Mouse (Mus musculus) CH12.LX (cell line): ENCODE measurements around the gene C130050O18Rik.

Source experiments
- CTCF ChIP-seq, 2 experiments: IDR thresholded peaks in 1 of 2; conservative IDR thresholded peaks in 1 of 2; 2 replicates each; pipeline ENCODE4 v1.5.1; 2011 to 2012; ENCODE audit warnings: low read depth in 2 of 2, low read length in 2 of 2, improper control_type of control experiment in 1 of 2, inconsistent platforms in 1 of 2, mild to moderate bottlenecking in 1 of 2, moderate library complexity in 1 of 2
- EP300 ChIP-seq: IDR thresholded peaks from 2 replicates; pipeline ENCODE4 v1.6.1; 2011; ENCODE audit warnings: low read length, improper control_type of control experiment
- JUND ChIP-seq: conservative IDR thresholded peaks from 2 replicates; pipeline ENCODE4 v1.6.1; 2011; ENCODE audit warnings: low read depth, low read length, improper control_type of control experiment
- MAX ChIP-seq: IDR thresholded peaks from 2 replicates; pipeline ENCODE4 v1.6.1; 2011; ENCODE audit warnings: low read length, improper control_type of control experiment
- MEF2A ChIP-seq: IDR thresholded peaks from 2 replicates; pipeline ENCODE4 v1.6.1; 2014; ENCODE audit warnings: low read depth, mild to moderate bottlenecking, inconsistent platforms, low read length, improper control_type of control experiment, borderline replicate concordance
- MXI1 ChIP-seq: IDR thresholded peaks from 2 replicates; pipeline ENCODE4 v1.6.1; 2011; ENCODE audit warnings: mild to moderate bottlenecking, low read depth, low read length, improper control_type of control experiment
- POLR2A ChIP-seq: IDR thresholded peaks from 2 replicates; pipeline ENCODE4 v1.6.1; 2011; ENCODE audit warnings: low read depth, mild to moderate bottlenecking, improper control_type of control experiment, low read length
- RAD21 ChIP-seq: IDR thresholded peaks from 2 replicates; pipeline ENCODE4 v1.6.1; 2011; ENCODE audit warnings: low read depth, mild to moderate bottlenecking, low read length, improper control_type of control experiment, moderate library complexity
- TBP ChIP-seq: conservative IDR thresholded peaks from 2 replicates; pipeline ENCODE4 v1.6.1; 2011; ENCODE audit warnings: low read depth, low read length, improper control_type of control experiment
- UBTF ChIP-seq: IDR thresholded peaks from 2 replicates; pipeline ENCODE4 v1.6.1; 2012; ENCODE audit warnings: low read depth, mild to moderate bottlenecking, inconsistent platforms, low read length, improper control_type of control experiment, moderate library complexity
- USF1 ChIP-seq: IDR thresholded peaks from 2 replicates; pipeline ENCODE4 v1.6.1; 2014; ENCODE audit warnings: low read depth, mild to moderate bottlenecking, inconsistent platforms, low read length, improper control_type of control experiment
- ZC3H11A ChIP-seq: IDR thresholded peaks from 2 replicates; pipeline ENCODE4 v1.6.1; 2012; ENCODE audit warnings: low read depth, mild to moderate bottlenecking, inconsistent platforms, low read length, improper control_type of control experiment
- ZMIZ1 ChIP-seq: IDR thresholded peaks from 2 replicates; pipeline ENCODE4 v1.6.1; 2012; ENCODE audit warnings: low read depth, mild to moderate bottlenecking, inconsistent platforms, low read length, improper control_type of control experiment
- ZNF384 ChIP-seq: IDR thresholded peaks from 2 replicates; pipeline ENCODE4 v1.6.1; 2012; ENCODE audit warnings: low read depth, low read length, improper control_type of control experiment, inconsistent platforms

DNA sequence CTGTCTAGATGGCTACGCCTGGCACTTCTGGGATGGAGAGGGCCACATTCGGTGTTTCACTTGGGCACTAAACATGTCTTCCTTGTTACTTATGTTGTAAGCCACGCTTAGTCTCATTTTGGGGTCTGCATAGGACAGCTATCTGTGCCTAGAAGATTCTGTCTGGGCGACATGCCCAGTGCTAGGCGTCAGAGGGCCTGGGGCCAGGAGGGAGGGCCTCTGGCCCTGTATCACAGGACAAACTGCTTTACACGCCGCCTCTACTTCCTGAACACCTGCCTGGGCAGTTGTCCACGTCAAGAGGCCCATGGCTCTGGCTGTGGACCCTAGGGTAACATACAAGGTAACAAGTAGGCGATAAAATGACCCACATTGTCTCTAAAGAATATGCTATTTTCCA, 22.9 kb downstream of the C130050O18Rik start:
- TF ChIP-seq POLR2A = no peak
- TF ChIP-seq CTCF (conservative IDR thresholded peaks at IDR 0.05 in 1 of 2, IDR thresholded peaks at IDR 0.05 in 1 of 2; ENCODE audit: low read depth in 2 of 2, low read length in 2 of 2) = no peak
- no peak for TF ChIP-seq EP300
- TF ChIP-seq USF1 = no peak
- TF ChIP-seq TBP = no peak
- no peak for TF ChIP-seq ZNF384
- TF ChIP-seq JUND = no peak
- TF ChIP-seq ZMIZ1 = no peak
- no peak for TF ChIP-seq MEF2A
- no peak for TF ChIP-seq MXI1
- no peak for TF ChIP-seq UBTF
- TF ChIP-seq ZC3H11A = no peak
- no peak for TF ChIP-seq MAX
- TF ChIP-seq RAD21 = no peak
